Mouse (Mus musculus) small intestine, adult 2 months (tissue): ENCODE measurements around the gene D930048N14Rik.

ENCODE experiments used
- CTCF ChIP-seq: fragments of 200-500 bp; IDR thresholded peaks from 2 replicates; pipeline ENCODE4 v1.5.1; 2012; ENCODE audit warnings: low read depth, mild to moderate bottlenecking, control low read depth, inconsistent platforms, low read length, moderate library complexity, mixed read lengths; ENCODE audit not compliant: insufficient replicate concordance, insufficient read length; ENCODE audit errors: extremely low read depth
- POLR2A ChIP-seq: fragments of 200-500 bp; IDR thresholded peaks from 2 replicates; pipeline ENCODE4 v1.6.1; 2012; ENCODE audit warnings: low read depth, mild to moderate bottlenecking, control low read depth, inconsistent platforms, low read length, moderate library complexity

DNA sequence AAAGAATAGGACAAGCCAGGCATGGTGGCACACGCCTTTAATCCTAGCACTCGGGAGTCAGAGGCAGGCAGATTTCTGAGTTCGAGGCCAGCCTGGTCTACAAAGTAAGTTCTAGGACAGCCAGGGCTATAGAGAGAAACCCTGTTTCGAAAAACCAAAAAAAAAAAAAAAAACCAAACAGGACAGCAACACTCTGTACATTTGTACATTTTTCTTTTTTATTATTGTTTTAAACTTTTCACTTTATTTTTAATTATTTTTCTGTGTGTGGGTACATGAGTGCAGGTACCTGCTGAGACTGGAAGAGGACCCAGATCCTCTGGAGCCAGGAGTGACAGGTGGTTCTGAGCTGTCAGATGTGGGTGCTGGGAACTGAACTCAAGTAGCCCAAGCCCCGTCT lies 24.6 kb downstream of the D930048N14Rik start:
- TF ChIP-seq POLR2A (no peak), CTCF (no peak)
